Mouse (Mus musculus) midbrain, embryonic 11.5 days (tissue): ENCODE measurements around the gene Asic5. TPM values are rescaled to one million over a fixed set of nuclear protein-coding genes. Genes with fewer than 3 reads are reported as not detected.

Experiments
- ATAC-seq: fragments of 200-750 bp; cut with Nextera tagmentation; 2 replicates; pipeline ENCODE4 v1.8.0; 2017; ENCODE audit warnings: moderate TSS enrichment, moderate library complexity; ENCODE audit not compliant: low FRiP score
- DNase-seq: peaks from one replicate; pipeline ENCODE4 v3.0.0; 2015; ENCODE audit warnings: low spot score; ENCODE audit errors: missing footprints
- H3K27ac ChIP-seq: fragments of 300-500 bp; sonication (generic); 2 replicates; pipeline ENCODE4 v1.5.1; 2014; ENCODE audit warnings: low read depth, low read length
- H3K27me3 ChIP-seq: fragments of 300-500 bp; sonication (generic); 2 replicates; pipeline ENCODE4 v1.6.1; 2014; ENCODE audit warnings: mild to moderate bottlenecking, low read length, moderate library complexity, mixed read lengths; ENCODE audit not compliant: control insufficient read depth, insufficient read depth
- H3K36me3 ChIP-seq: fragments of 300-500 bp; sonication (generic); 2 replicates; pipeline ENCODE4 v1.6.1; 2014; ENCODE audit warnings: mild to moderate bottlenecking, low read length, moderate library complexity, mixed read lengths; ENCODE audit not compliant: control insufficient read depth, insufficient read depth
- H3K4me1 ChIP-seq: fragments of 300-500 bp; sonication (generic); 2 replicates; pipeline ENCODE4 v1.6.1; 2014; ENCODE audit warnings: low read length; ENCODE audit not compliant: control insufficient read depth, insufficient read depth
- H3K4me2 ChIP-seq: fragments of 300-500 bp; sonication (generic); 2 replicates; pipeline ENCODE4 v1.6.1; 2014; ENCODE audit warnings: mild to moderate bottlenecking, moderate library complexity
- H3K4me3 ChIP-seq: fragments of 300-500 bp; sonication (generic); 2 replicates; pipeline ENCODE4 v1.5.1; 2014; ENCODE audit warnings: low read depth, low read length
- H3K9ac ChIP-seq: fragments of 300-500 bp; sonication (generic); 2 replicates; pipeline ENCODE4 v1.6.1; 2014; ENCODE audit warnings: low read length
- H3K9me3 ChIP-seq: fragments of 300-500 bp; sonication (generic); 2 replicates; pipeline ENCODE4 v1.6.1; 2016; ENCODE audit warnings: low read length; ENCODE audit not compliant: control insufficient read depth
- WGBS: fragments of 180-500 bp; shearing (Covaris S2); extraction: QIAGEN DNeasy Blood & Tissue Kit; methylation state at CpG from one replicate; pipeline ENCODE4 v1.1.7; 2014; 5-methylcytosine and 5-hydroxymethylcytosine counted together
- polyA plus RNA-seq: library from polyadenylated mRNA; unstranded; fragments of >200 nt; fragmentation: Nextera tagmentation; extraction: Ambion mirVana; gene quantifications from 2 replicates; pipeline ENCODE4 v1.2.1, GENCODE M21; 2014

Gene Asic5
- polyA plus RNA-seq, 1 experiment from 2014 or later, result not detected

GRCm38 (mm10) chr3:82048078-82048477, 66.0 kb downstream of the Asic5 start:
- DNase-seq, result no peak
- 54% methylated on average over 4 of the region's 4 CpGs for WGBS

GRCm38 (mm10) chr3:82048681-82049080, 66.6 kb downstream of the Asic5 start:
- H3K36me3 ChIP-seq, result no peaks in the 10 kb centered on the region
- H3K4me3 ChIP-seq, result no peak overlapping the region
- H3K4me1 ChIP-seq, result peaks cover 5% of the 10 kb centered on the region; the same call in 1 of the 2 replicates
- no peak overlapping the region for H3K27ac ChIP-seq
- DNase-seq (no peak), ATAC-seq (no peak)
- no peak overlapping the region for H3K9ac ChIP-seq
- 56% methylated on average over 7 of the region's 7 CpGs for WGBS
- no peaks in the 10 kb centered on the region for H3K27me3 ChIP-seq
- no peaks in the 10 kb centered on the region for H3K9me3 ChIP-seq
- no peak overlapping the region for H3K4me2 ChIP-seq

More at GRCm38 (mm10) chr3:82048078-82048477, 66.0 kb downstream of the Asic5 start:
- Histone ChIP-seq H3K9ac (no peak overlapping the region), H3K27me3 (no peaks in the 10 kb centered on the region), H3K27ac (no peak overlapping the region), H3K36me3 (no peaks in the 10 kb centered on the region), H3K4me2 (no peak overlapping the region), H3K4me1 (peaks cover 5% of the 10 kb centered on the region; the same call in 1 of the 2 replicates), H3K4me3 (no peak overlapping the region), H3K9me3 (no peaks in the 10 kb centered on the region)
- peak; percentile 62 for ATAC-seq

- no peak overlapping the region for H3K4me3 ChIP-seq
- ATAC-seq (no peak), DNase-seq (no peak)
- no peaks in the 10 kb centered on the region for H3K9me3 ChIP-seq
- H3K4me2 ChIP-seq, result no peak overlapping the region
- H3K27ac ChIP-seq, result no peak overlapping the region
- H3K36me3 ChIP-seq, result no peaks in the 10 kb centered on the region
- H3K4me1 ChIP-seq, result peaks cover 5% of the 10 kb centered on the region; the same call in 1 of the 2 replicates
- H3K27me3 ChIP-seq, result no peaks in the 10 kb centered on the region
- H3K9ac ChIP-seq, result no peak overlapping the region
Measured at GRCm38 (mm10) chr3:82051468-82051867, 69.4 kb downstream of the Asic5 start.

GRCm38 (mm10) chr3:82052029-82052428, 69.9 kb downstream of the Asic5 start:
- H3K4me3 ChIP-seq, result no peak overlapping the region
- no peaks in the 10 kb centered on the region for H3K9me3 ChIP-seq
- peaks cover 5% of the 10 kb centered on the region; the same call in 1 of the 2 replicates for H3K4me1 ChIP-seq
- WGBS, result 53% methylated on average over 2 of the region's 2 CpGs
- H3K27ac ChIP-seq, result no peak overlapping the region
- DNase-seq, result peak; percentile 81
- no peaks in the 10 kb centered on the region for H3K36me3 ChIP-seq
- no peaks in the 10 kb centered on the region for H3K27me3 ChIP-seq
- H3K4me2 ChIP-seq, result no peak overlapping the region
- ATAC-seq, result no peak
- H3K9ac ChIP-seq, result no peak overlapping the region

GRCm38 (mm10) chr3:82054283-82054974, 72.3 kb downstream of the Asic5 start:
- Histone ChIP-seq H3K9ac (no peak overlapping the region), H3K4me3 (no peak overlapping the region), H3K27me3 (no peaks in the 10 kb centered on the region), H3K36me3 (no peaks in the 10 kb centered on the region), H3K27ac (no peak overlapping the region), H3K4me2 (no peak overlapping the region), H3K4me1 (peaks cover 4% of the 10 kb centered on the region; the same call in 1 of the 2 replicates), H3K9me3 (no peaks in the 10 kb centered on the region)
- WGBS, result 65% methylated on average over 5 of the region's 5 CpGs
- no peak for ATAC-seq
- peak; percentile 72 for DNase-seq

GRCm38 (mm10) chr3:82057201-82057600, 75.1 kb downstream of the Asic5 start:
- no peaks in the 10 kb centered on the region for H3K27me3 ChIP-seq
- no peak overlapping the region for H3K4me2 ChIP-seq
- no peaks in the 10 kb centered on the region for H3K9me3 ChIP-seq
- H3K4me3 ChIP-seq, result no peak overlapping the region
- WGBS, result 75% methylated on average over 5 of the region's 5 CpGs
- DNase-seq, result no peak
- no peak overlapping the region for H3K9ac ChIP-seq
- no peaks in the 10 kb centered on the region for H3K36me3 ChIP-seq
- H3K27ac ChIP-seq, result no peak overlapping the region
- H3K4me1 ChIP-seq, result no peaks in the 10 kb centered on the region; the same call in 1 of the 2 replicates
- ATAC-seq, result no peak

GRCm38 (mm10) chr3:82061402-82062180, 79.5 kb downstream of the Asic5 start:
- no peak overlapping the region for H3K27ac ChIP-seq
- H3K36me3 ChIP-seq, result no peaks in the 10 kb centered on the region
- no peaks in the 10 kb centered on the region for H3K9me3 ChIP-seq
- ATAC-seq (no peak), DNase-seq (no peak)
- no peak overlapping the region for H3K4me3 ChIP-seq
- no peak overlapping the region for H3K9ac ChIP-seq
- H3K27me3 ChIP-seq, result no peaks in the 10 kb centered on the region
- no peaks in the 10 kb centered on the region; the same call in 1 of the 2 replicates for H3K4me1 ChIP-seq
- 46% methylated on average over 9 of the region's 9 CpGs for WGBS
- H3K4me2 ChIP-seq, result no peak overlapping the region

GRCm38 (mm10) chr3:82067830-82068229, 85.7 kb downstream of the Asic5 start:
- H3K27me3 ChIP-seq, result no peaks in the 10 kb centered on the region

More at GRCm38 (mm10) chr3:82067830-82068229, 85.7 kb downstream of the Asic5 start:
- no peak overlapping the region for H3K4me3 ChIP-seq
- H3K4me1 ChIP-seq, result no peaks in the 10 kb centered on the region
- no peaks in the 10 kb centered on the region for H3K36me3 ChIP-seq
- no peak overlapping the region for H3K27ac ChIP-seq
- DNase-seq, result no peak
- no peaks in the 10 kb centered on the region for H3K9me3 ChIP-seq
- H3K9ac ChIP-seq, result no peak overlapping the region
- no peak for ATAC-seq
- no peak overlapping the region for H3K4me2 ChIP-seq
- WGBS, result 90% methylated on average over 5 of the region's 5 CpGs
